Mouse (Mus musculus): ENCODE data around the gene Slc15a5. TPM values are rescaled to one million over a fixed set of nuclear protein-coding genes. Genes with fewer than 3 reads are reported as not detected.

Slc15a5 gene
- polyA plus RNA-seq, 1 experiment from 2014 or later: 0.49 TPM

GRCm38 (mm10) chr6:138041865-138042264, 37.9 kb downstream of the Slc15a5 start:
- Histone ChIP-seq H3K9me3 (ENCODE audit: control insufficient read depth, low read length) (no peaks in the 10 kb centered on the region), H3K27ac (replicated peaks; ENCODE audit: low read depth, low read length) (no peak overlapping the region), H3K4me2 (ENCODE audit: low read length) (no peak overlapping the region), H3K36me3 (ENCODE audit: control insufficient read depth, insufficient read depth, low read length) (no peaks in the 10 kb centered on the region), H3K9ac (replicated peaks; ENCODE audit: low read length) (no peak overlapping the region), H3K27me3 (ENCODE audit: control insufficient read depth, insufficient read depth, low read length) (no peaks in the 10 kb centered on the region), H3K4me3 (replicated peaks; ENCODE audit: low read depth, low read length) (no peak overlapping the region), H3K4me1 (ENCODE audit: control insufficient read depth, insufficient read depth, low read length) (no peaks in the 10 kb centered on the region)
- WGBS: 95% methylated on average over 4 of the region's 4 CpGs
- ATAC-seq (ENCODE audit: low FRiP score, low TSS enrichment) (no peak), DNase-seq (no peak)

- Histone ChIP-seq H3K9me3 (ENCODE audit: control insufficient read depth, low read length) (no peaks in the 10 kb centered on the region), H3K4me3 (replicated peaks; ENCODE audit: low read depth, low read length) (no peak overlapping the region), H3K4me1 (ENCODE audit: control insufficient read depth, insufficient read depth, low read length) (no peaks in the 10 kb centered on the region), H3K36me3 (ENCODE audit: control insufficient read depth, insufficient read depth, low read length) (no peaks in the 10 kb centered on the region), H3K27me3 (ENCODE audit: control insufficient read depth, insufficient read depth, low read length) (no peaks in the 10 kb centered on the region), H3K27ac (replicated peaks; ENCODE audit: low read depth, low read length) (no peak overlapping the region), H3K9ac (replicated peaks; ENCODE audit: low read length) (no peak overlapping the region), H3K4me2 (ENCODE audit: low read length) (no peak overlapping the region)
- DNase-seq (no peak), ATAC-seq (ENCODE audit: low FRiP score, low TSS enrichment) (no peak)
- 87% methylated on average over 5 of the region's 5 CpGs for WGBS
These were observed 42.1 kb downstream of the Slc15a5 start for GRCm38 (mm10) chr6:138037587-138037986.

GRCm38 (mm10) chr6:138036891-138037290, 42.8 kb downstream of the Slc15a5 start:
- ATAC-seq (ENCODE audit: low FRiP score, low TSS enrichment): no peak
- Histone ChIP-seq H3K9me3 (ENCODE audit: control insufficient read depth, low read length) (no peaks in the 10 kb centered on the region), H3K9ac (replicated peaks; ENCODE audit: low read length) (no peak overlapping the region), H3K4me3 (replicated peaks; ENCODE audit: low read depth, low read length) (no peak overlapping the region), H3K27ac (replicated peaks; ENCODE audit: low read depth, low read length) (no peak overlapping the region), H3K4me1 (ENCODE audit: control insufficient read depth, insufficient read depth, low read length) (no peaks in the 10 kb centered on the region), H3K4me2 (ENCODE audit: low read length) (no peak overlapping the region), H3K36me3 (ENCODE audit: control insufficient read depth, insufficient read depth, low read length) (no peaks in the 10 kb centered on the region), H3K27me3 (ENCODE audit: control insufficient read depth, insufficient read depth, low read length) (no peaks in the 10 kb centered on the region)
- no peak for DNase-seq
- 94% methylated on average over 12 of the region's 12 CpGs for WGBS

- no peak for ATAC-seq (ENCODE audit: low FRiP score, low TSS enrichment)
- no peak overlapping the region for H3K4me3 ChIP-seq (replicated peaks; ENCODE audit: low read depth, low read length)
- no peaks in the 10 kb centered on the region for H3K36me3 ChIP-seq (ENCODE audit: control insufficient read depth, insufficient read depth, low read length)
- H3K27ac ChIP-seq (replicated peaks; ENCODE audit: low read depth, low read length): no peak overlapping the region
- no peaks in the 10 kb centered on the region for H3K4me1 ChIP-seq (ENCODE audit: control insufficient read depth, insufficient read depth, low read length)
- H3K9ac ChIP-seq (replicated peaks; ENCODE audit: low read length): no peak overlapping the region
- H3K27me3 ChIP-seq (ENCODE audit: control insufficient read depth, insufficient read depth, low read length): no peaks in the 10 kb centered on the region
- H3K4me2 ChIP-seq (ENCODE audit: low read length): no peak overlapping the region
- no peak for DNase-seq
- H3K9me3 ChIP-seq (ENCODE audit: control insufficient read depth, low read length): no peaks in the 10 kb centered on the region
These were observed 62.8 kb downstream of the Slc15a5 start for GRCm38 (mm10) chr6:138016898-138017297.

- Histone ChIP-seq H3K27me3 (ENCODE audit: control insufficient read depth, insufficient read depth, low read length) (no peaks in the 10 kb centered on the region), H3K27ac (replicated peaks; ENCODE audit: low read depth, low read length) (no peak overlapping the region), H3K4me2 (ENCODE audit: low read length) (no peak overlapping the region), H3K36me3 (ENCODE audit: control insufficient read depth, insufficient read depth, low read length) (no peaks in the 10 kb centered on the region), H3K9me3 (ENCODE audit: control insufficient read depth, low read length) (no peaks in the 10 kb centered on the region), H3K4me3 (replicated peaks; ENCODE audit: low read depth, low read length) (no peak overlapping the region), H3K9ac (replicated peaks; ENCODE audit: low read length) (no peak overlapping the region), H3K4me1 (ENCODE audit: control insufficient read depth, insufficient read depth, low read length) (no peaks in the 10 kb centered on the region)
- peak; percentile 10 for DNase-seq
- no peak for ATAC-seq (ENCODE audit: low FRiP score, low TSS enrichment)
- 79% methylated on average over 16 of the region's 16 CpGs for WGBS
These were observed 64.6 kb downstream of the Slc15a5 start for GRCm38 (mm10) chr6:138014976-138015674.

GRCm38 (mm10) chr6:138011955-138012354, 67.8 kb downstream of the Slc15a5 start:
- no peak overlapping the region for H3K4me2 ChIP-seq (ENCODE audit: low read length)
- H3K36me3 ChIP-seq (ENCODE audit: control insufficient read depth, insufficient read depth, low read length): no peaks in the 10 kb centered on the region
- no peaks in the 10 kb centered on the region for H3K9me3 ChIP-seq (ENCODE audit: control insufficient read depth, low read length)
- DNase-seq (no peak), ATAC-seq (ENCODE audit: low FRiP score, low TSS enrichment) (no peak)
- no peak overlapping the region for H3K27ac ChIP-seq (replicated peaks; ENCODE audit: low read depth, low read length)
- H3K9ac ChIP-seq (replicated peaks; ENCODE audit: low read length): no peak overlapping the region
- H3K4me1 ChIP-seq (ENCODE audit: control insufficient read depth, insufficient read depth, low read length): no peaks in the 10 kb centered on the region
- 61% methylated on average over 6 of the region's 6 CpGs for WGBS
- H3K27me3 ChIP-seq (ENCODE audit: control insufficient read depth, insufficient read depth, low read length): no peaks in the 10 kb centered on the region
- no peak overlapping the region for H3K4me3 ChIP-seq (replicated peaks; ENCODE audit: low read depth, low read length)

- H3K4me2 ChIP-seq (ENCODE audit: low read length): no peak overlapping the region
- WGBS: 85% methylated on average over 6 of the region's 6 CpGs
These were observed 72.0 kb downstream of the Slc15a5 start for GRCm38 (mm10) chr6:138007705-138008104.

GRCm38 (mm10) chr6:138006525-138007251, 73.0 kb downstream of the Slc15a5 start:
- ATAC-seq (ENCODE audit: low FRiP score, low TSS enrichment): no peak
- DNase-seq: no peak
- 86% methylated on average over 27 of the region's 27 CpGs for WGBS

More at GRCm38 (mm10) chr6:138007705-138008104, 72.0 kb downstream of the Slc15a5 start:
- Histone ChIP-seq H3K36me3 (ENCODE audit: control insufficient read depth, insufficient read depth, low read length) (no peaks in the 10 kb centered on the region), H3K4me1 (ENCODE audit: control insufficient read depth, insufficient read depth, low read length) (no peaks in the 10 kb centered on the region), H3K27me3 (ENCODE audit: control insufficient read depth, insufficient read depth, low read length) (no peaks in the 10 kb centered on the region), H3K9ac (replicated peaks; ENCODE audit: low read length) (no peak overlapping the region), H3K4me3 (replicated peaks; ENCODE audit: low read depth, low read length) (no peak overlapping the region), H3K27ac (replicated peaks; ENCODE audit: low read depth, low read length) (no peak overlapping the region), H3K9me3 (ENCODE audit: control insufficient read depth, low read length) (no peaks in the 10 kb centered on the region)
- DNase-seq: no peak
- ATAC-seq (ENCODE audit: low FRiP score, low TSS enrichment): no peak

GRCm38 (mm10) chr6:137989853-137990252, 89.9 kb downstream of the Slc15a5 start:
- ATAC-seq (ENCODE audit: low FRiP score, low TSS enrichment) (no peak), DNase-seq (no peak)
- Histone ChIP-seq H3K4me1 (ENCODE audit: control insufficient read depth, insufficient read depth, low read length) (no peaks in the 10 kb centered on the region), H3K27ac (replicated peaks; ENCODE audit: low read depth, low read length) (no peak overlapping the region), H3K36me3 (ENCODE audit: control insufficient read depth, insufficient read depth, low read length) (no peaks in the 10 kb centered on the region), H3K9ac (replicated peaks; ENCODE audit: low read length) (no peak overlapping the region), H3K9me3 (ENCODE audit: control insufficient read depth, low read length) (no peaks in the 10 kb centered on the region), H3K4me2 (ENCODE audit: low read length) (no peak overlapping the region), H3K4me3 (replicated peaks; ENCODE audit: low read depth, low read length) (no peak overlapping the region), H3K27me3 (ENCODE audit: control insufficient read depth, insufficient read depth, low read length) (no peaks in the 10 kb centered on the region)

More at GRCm38 (mm10) chr6:138006525-138007251, 73.0 kb downstream of the Slc15a5 start:
- no peaks in the 10 kb centered on the region for H3K4me1 ChIP-seq (ENCODE audit: control insufficient read depth, insufficient read depth, low read length)
- H3K27me3 ChIP-seq (ENCODE audit: control insufficient read depth, insufficient read depth, low read length): no peaks in the 10 kb centered on the region
- no peak overlapping the region for H3K4me2 ChIP-seq (ENCODE audit: low read length)
- H3K27ac ChIP-seq (replicated peaks; ENCODE audit: low read depth, low read length): no peak overlapping the region
- H3K9ac ChIP-seq (replicated peaks; ENCODE audit: low read length): no peak overlapping the region
- H3K4me3 ChIP-seq (replicated peaks; ENCODE audit: low read depth, low read length): no peak overlapping the region
- no peaks in the 10 kb centered on the region for H3K9me3 ChIP-seq (ENCODE audit: control insufficient read depth, low read length)
- H3K36me3 ChIP-seq (ENCODE audit: control insufficient read depth, insufficient read depth, low read length): no peaks in the 10 kb centered on the region

All from midbrain, embryonic 14.5 days (tissue).